Mouse (Mus musculus) ES-CJ7 (cell line): ENCODE results near the gene Sumf1.

Source experiments
- DNase-seq: peaks from one replicate; pipeline ENCODE4 v3.0.0; 2011; ENCODE audit warnings: low read depth, low spot score

Sumf1 gene

GRCm38 (mm10) chr6:108206914-108207566 lies 21.7 kb upstream of the Sumf1 start:
- DNase-seq: no peak

DNA sequence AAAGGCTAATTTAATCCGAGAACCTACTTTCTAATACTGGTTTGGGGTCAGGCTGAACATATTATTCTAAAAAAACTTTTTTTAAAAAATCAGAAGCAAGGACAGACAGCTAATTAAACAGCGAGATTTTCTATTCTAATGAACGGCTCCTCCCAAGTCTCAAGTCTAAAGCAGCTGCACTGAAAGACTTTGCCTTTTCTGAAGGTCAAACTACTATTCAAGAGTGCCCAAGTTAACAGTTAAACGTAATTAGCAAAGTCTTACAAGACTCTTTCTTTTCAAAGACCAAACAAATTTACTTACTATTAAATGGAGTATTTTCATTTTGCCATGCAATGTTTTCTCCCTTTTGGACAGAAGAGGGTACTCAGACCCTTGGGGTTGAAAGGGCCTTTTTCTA lies 20.8 kb upstream of the Sumf1 start:
- no peak for DNase-seq

- no peak for DNase-seq
Measured at GRCm38 (mm10) chr6:108204322-108204721, 18.9 kb upstream of the Sumf1 start.

DNA sequence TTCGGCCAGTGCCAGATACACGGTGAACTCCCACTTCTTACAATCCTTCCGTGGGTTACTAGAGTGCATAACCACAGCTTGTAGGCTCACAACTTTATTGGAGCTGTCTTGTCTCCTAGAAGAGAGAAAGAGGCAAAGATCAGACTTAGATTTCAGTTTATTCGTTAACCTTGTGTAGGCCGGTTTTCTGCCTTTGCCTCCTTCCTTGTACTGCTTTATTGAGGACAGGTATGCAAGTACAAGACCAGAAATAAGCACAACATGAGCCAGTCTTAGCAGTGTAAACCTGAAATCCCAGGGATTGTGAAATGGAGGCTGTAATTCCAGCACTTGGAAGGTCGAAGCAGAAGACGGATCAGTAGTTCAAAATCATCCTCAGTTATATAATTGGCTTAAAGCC lies 12.9 kb upstream of the Sumf1 start:
- no peak for DNase-seq

DNA sequence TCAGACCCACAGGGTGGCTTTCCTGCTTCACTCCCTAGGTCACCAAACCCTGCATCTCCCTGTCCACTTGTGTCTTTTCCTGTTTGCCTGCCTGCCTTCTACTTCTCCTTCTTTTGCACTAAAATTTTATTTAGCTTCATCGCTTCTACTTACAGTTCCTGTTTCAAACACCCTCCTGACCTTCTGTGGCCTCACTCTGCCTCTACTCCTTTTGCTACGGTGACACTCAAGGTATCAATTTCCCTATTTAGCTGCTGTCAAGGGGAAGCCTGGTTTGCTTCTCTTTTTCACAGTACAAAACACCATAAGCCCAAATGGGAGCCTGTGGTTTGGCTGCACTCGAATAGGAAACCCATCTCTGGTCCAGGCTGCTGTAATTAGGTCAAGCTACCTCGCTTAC lies 11.7 kb upstream of the Sumf1 start:
- no peak for DNase-seq

DNA sequence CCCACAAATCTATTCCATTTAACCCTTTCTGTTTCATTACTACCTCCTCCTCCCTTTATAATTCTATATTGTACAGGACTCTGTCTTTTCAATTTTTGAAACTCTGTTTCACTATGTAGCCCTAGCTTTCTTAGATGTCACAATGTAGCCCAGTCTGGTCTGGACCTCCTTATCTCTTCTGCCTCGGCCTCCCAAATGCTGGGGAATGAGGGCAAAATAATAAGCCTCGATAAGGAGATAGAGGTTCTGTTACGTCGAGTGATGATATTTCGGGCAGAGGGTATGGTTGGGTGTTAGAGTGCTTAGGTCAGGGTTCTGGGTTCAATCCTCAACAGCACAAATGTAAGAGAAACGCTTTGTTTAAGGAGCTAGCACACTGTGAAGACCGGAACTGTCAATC lies 11.3 kb upstream of the Sumf1 start:
- no peak for DNase-seq

DNA sequence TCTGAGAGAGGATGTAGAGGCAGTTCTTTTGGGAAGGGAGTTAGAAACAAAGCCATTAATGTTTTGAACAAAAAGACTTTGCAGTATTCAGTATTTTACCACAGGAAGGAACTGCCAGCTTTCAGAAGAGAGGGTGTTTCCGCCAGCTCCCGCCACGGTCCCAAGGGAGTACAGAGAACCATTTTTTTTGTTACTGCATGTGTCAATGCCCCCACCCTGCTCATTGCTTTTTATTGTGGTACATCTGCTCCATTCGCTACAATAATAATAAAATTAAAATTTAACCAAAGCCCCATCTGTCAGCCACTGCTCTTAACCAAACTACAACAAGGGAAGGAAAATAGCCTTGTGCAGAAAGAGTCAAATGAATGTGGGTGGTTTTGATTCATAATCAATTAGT lies 7.2 kb upstream of the Sumf1 start:
- no peak for DNase-seq

GRCm38 (mm10) chr6:108190690-108191089 lies 5.3 kb upstream of the Sumf1 start:
- no peak for DNase-seq

DNA sequence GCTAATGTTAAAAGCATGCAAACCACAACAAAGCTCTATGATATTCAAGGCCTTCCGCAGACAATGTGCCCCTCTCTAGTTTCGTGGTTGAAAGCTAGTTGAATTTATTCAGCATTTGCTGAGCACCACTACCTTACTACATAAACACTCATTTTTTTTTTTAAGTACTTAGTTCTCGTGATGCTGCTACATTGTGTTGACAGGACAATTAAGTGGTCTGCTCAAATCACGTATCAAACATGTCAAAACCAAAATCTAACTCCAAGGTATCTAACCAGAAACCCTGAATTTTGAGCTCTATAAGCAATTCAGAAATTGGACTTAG lies 265 bp upstream of the Sumf1 start:
- no peak for DNase-seq

GRCm38 (mm10) chr6:108179087-108179486 lies 6.3 kb downstream of the Sumf1 start:
- no peak for DNase-seq

DNA sequence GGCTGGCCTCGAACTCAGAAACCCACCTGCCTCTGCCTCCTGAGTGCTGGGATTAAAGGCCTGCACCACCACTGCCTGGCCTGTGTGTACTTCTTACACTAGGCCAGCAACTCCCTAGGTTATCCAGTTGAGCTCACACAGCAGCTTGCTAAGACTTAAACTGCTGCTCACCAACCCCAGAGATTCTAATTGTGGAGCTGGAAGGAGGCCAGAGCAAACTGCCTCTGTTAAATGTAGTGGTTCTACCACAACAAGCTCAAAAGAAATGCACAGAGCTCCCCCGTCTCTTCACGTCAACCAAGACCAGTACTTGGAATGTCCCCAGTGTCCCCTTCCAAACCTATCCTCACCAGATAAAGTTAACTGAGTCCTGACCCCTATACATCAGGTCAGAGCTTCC lies 11.2 kb downstream of the Sumf1 start:
- no peak for DNase-seq

DNA sequence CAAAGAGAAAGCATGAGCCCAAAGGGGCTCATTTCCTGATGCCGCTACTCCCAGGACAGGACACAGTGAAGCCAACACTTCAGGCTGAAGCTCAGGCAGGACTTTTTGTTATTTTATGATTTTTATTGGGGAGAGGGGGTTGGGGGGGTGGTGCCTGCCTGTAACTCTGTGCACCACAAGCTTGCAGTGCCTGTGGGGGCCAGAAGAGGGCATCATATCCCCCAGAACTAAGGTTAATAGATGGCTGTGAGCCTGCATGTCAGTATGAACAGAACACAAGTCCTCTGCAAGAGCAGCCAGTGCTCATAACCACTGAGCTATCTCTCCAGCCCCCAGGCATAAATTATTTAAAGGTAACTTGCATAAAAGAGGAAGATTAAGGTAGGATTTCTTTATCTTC lies 13.2 kb downstream of the Sumf1 start:
- DNase-seq: peak; percentile 48

DNA sequence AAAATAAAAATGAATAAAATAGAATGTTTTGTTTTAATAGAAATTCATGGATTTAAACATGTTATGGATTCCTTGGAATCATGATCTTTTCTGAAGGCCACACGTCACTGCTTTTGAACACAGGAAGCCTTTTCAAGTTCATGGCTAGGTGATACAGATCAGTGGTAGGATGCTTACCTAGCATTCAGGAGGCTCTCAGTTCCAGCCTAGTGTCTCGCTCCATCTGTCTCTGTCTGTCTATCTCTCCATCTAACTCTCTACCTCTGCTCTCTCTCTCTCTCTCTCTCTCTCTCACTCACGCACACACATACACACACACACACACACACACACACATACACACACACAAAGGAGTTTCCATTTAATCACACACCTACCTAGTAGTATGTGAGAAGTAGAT lies 15.9 kb downstream of the Sumf1 start:
- DNase-seq: no peak

DNA sequence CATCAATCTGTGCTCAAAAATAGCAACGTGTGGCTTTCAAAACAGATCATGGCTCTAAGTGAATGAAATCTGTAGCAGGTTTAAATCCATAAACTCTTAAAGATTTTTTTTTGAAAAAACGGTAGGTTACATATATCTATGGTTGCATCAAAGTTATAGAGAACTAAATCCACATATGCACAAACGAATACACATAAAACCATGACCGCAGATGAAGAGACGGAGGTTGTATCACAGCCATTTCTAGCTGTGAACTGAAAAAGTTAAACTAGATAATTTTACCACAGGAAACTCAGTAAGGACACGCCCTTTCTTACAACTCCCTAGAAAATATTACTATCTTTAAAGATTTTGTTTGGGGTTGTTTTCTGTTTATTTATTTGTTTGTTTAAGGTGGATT lies 16.7 kb downstream of the Sumf1 start:
- DNase-seq: no peak

DNA sequence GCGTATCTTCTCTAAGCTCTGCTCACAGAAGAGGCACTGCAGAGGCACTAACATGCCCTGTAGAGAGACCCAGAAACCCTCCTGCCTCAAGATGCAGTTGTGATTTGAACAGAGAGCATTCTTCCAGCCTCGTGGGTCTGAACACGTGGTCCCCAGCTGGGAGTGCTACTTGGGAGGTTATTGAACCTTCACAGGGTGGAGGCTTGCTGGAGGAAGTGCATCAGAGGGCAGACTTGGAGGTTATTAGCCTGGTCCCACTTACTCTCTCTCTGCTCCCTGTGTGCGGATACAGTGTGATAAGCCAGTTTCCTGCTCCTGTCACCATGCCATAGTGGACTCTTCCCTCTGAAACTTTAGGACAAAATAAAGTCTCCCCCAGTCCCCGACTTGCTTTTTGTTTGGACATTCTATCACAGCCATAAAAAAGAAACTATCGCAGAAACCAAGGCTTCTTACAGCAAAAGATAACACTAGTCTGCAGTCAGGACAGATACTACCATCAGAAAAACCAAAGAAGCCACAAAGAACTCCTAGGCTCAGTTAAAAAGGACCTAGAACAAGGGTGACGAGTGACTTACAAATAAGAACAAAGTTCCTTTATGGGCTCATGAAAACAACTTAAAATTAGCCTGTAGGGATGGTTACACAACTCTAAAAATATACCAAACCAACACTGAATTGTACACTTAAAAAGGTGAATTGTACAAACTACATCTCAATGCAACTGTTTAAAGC lies 17.3 kb downstream of the Sumf1 start:
- no peak for DNase-seq

DNA sequence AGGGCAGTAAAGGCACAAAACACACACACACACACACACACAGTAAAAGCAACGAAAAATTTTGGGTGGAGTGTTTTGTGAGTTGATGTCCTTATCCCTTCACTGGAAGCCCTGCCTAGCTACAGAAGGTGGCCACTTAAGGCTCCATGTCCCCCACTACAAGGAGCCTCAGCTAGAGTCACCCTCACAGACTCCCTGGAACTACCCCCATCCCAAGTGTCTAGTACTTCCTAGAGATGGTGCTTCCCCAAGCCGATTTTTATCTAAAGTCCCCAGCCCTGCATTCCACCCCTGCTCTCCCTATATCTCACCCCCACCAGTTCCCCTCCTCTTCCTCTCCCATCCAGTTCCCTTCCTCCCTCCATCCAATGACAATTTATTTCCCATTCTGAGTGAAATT lies 19.8 kb downstream of the Sumf1 start:
- DNase-seq: no peak

DNA sequence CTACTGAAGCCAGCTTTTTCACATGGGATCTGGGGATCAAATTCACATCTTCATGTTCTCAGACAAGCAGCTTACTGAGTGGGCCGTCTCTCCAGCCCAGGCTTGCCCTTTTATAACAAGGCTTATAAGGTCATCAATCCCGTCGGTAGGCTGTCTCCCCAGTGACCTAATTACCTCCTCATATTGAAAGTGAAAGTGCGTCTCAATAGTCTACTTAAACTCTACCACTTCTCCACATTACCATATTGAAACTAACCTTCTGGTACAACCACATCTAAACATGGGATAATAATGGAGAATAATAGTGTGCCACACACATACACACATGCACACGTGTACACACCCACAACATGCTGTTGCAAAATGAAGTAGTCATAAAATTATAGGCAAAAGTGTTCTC lies 20.4 kb downstream of the Sumf1 start:
- DNase-seq: no peak

- DNase-seq: no peak
Measured at GRCm38 (mm10) chr6:108160608-108161007, 24.8 kb downstream of the Sumf1 start.

- no peak for DNase-seq
Measured at GRCm38 (mm10) chr6:108156881-108157280, 28.5 kb downstream of the Sumf1 start.

GRCm38 (mm10) chr6:108154243-108154642 lies 31.1 kb downstream of the Sumf1 start:
- no peak for DNase-seq

DNA sequence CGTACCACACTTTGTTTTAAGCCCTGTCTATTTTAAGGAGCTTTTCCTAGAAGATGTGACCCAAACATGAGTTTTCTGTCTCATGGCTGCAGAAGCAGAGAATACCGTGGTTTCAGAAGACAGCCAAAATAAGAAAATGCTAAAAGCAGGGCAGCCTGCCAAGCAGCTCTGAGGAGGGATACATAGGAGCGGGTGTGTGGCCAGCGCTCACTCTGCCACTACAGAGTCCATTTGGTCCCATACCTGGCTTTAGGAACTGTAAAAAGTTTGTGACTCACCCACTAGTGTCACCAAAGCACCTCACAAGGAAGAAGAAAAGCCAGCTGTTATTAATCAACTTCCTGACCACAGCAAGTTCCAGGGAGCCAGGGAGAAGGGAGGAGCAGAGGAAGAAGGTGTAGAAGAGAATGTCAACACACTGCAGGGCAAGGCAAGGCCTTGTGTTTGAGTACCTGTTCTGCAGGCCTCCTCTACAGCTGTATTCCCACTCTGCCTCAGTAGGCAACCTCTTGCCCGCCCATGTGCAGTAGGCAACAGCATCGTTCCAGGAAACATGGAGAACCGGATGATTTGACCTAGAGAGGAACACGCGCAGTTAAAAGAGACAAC lies 32.6 kb downstream of the Sumf1 start:
- no peak for DNase-seq

DNA sequence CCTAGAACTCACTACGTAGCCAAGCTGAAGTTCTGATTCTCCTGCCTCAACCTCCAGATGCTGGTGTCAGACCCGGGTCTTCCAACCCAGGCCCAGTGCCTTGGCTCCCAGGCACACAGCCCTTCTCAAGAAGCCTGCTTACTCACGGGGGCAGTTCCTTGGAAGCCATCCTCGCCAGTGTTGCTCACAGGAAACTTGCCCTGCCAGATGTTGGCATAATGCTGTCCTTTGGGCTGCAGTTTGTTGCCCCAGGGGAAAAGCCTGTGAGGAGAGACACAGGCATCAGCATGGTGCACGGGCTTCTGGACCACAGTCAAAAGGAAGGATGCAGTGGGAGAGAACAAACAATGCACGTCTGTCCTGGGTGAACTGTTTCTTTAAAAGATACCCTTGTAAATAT lies 33.3 kb downstream of the Sumf1 start:
- no peak for DNase-seq

- no peak for DNase-seq
Measured at GRCm38 (mm10) chr6:108149235-108149634, 36.1 kb downstream of the Sumf1 start.
